In genomic region chr3:105893941-105894391, GRCm38 (mm10) we compare ENCODE assay signal across 9 mouse cellular contexts. TPM values are rescaled to one million over a fixed set of nuclear protein-coding genes. Genes with fewer than 3 reads are reported as not detected.
A peak's percentile ranks its signal among the peaks of the same experiment; 100 is the strongest.
DNase-seq lines count a peak whose midpoint lies in the region; ATAC-seq lines count a peak whose summit lies in the region.
"Had no signal": no experiment of that assay in that cellular context is flagged by ENCODE, and none has a peak within 500 bp of the region (broad histone marks: within the 10 kb centered on the region; RNA-seq: fewer than 3 reads in every experiment).

No protein-coding gene starts in this region.

- no peaks in the 10 kb centered on the region for H3K9me3 ChIP-seq in midbrain, embryonic 14.5 days (ENCODE audit: control insufficient read depth, low read length)
- no peaks in the 10 kb centered on the region for H3K9me3 ChIP-seq in midbrain, embryonic 13.5 days
- no peaks in the 10 kb centered on the region for H3K9me3 ChIP-seq in heart, embryonic 10.5 days
- no peaks in the 10 kb centered on the region for H3K9me3 ChIP-seq in limb, embryonic 10.5 days (replicated peaks)
- no peaks in the 10 kb centered on the region for H3K9me3 ChIP-seq in stomach, embryonic 15.5 days
- no peaks in the 10 kb centered on the region for H3K9me3 ChIP-seq in forebrain, embryonic 12.5 days

- 0 out of 2 replicates have a peak, but pooled peaks have one; percentile 27 for ATAC-seq in midbrain, embryonic 14.5 days (ENCODE audit: low FRiP score, low TSS enrichment)
- ATAC-seq in midbrain, embryonic 13.5 days, result no peak
- no peak for ATAC-seq in stomach, embryonic 15.5 days (ENCODE audit: insufficient read depth, low FRiP score, low read depth)
- no peak for ATAC-seq in forebrain, embryonic 12.5 days (ENCODE audit: low FRiP score)

- no peaks in the 10 kb centered on the region for H3K36me3 ChIP-seq in midbrain, embryonic 14.5 days (ENCODE audit: control insufficient read depth, insufficient read depth, low read length)
- no peaks in the 10 kb centered on the region for H3K36me3 ChIP-seq in midbrain, embryonic 13.5 days
- no peaks in the 10 kb centered on the region for H3K36me3 ChIP-seq in heart, embryonic 10.5 days
- no peaks in the 10 kb centered on the region for H3K36me3 ChIP-seq in limb, embryonic 10.5 days
- H3K36me3 ChIP-seq in stomach, embryonic 15.5 days, result no peaks in the 10 kb centered on the region
- no peaks in the 10 kb centered on the region for H3K36me3 ChIP-seq in forebrain, embryonic 12.5 days (replicated peaks)

- H3K9ac ChIP-seq in midbrain, embryonic 14.5 days (replicated peaks; ENCODE audit: low read length), result no peak overlapping the region
- H3K9ac ChIP-seq in midbrain, embryonic 13.5 days (replicated peaks), result no peak overlapping the region
- H3K9ac ChIP-seq in stomach, embryonic 15.5 days, result no peak overlapping the region
- no peak overlapping the region for H3K9ac ChIP-seq in forebrain, embryonic 12.5 days

- no peak overlapping the region for H3K4me2 ChIP-seq in midbrain, embryonic 14.5 days (ENCODE audit: low read length)
- no peak overlapping the region for H3K4me2 ChIP-seq in midbrain, embryonic 13.5 days (replicated peaks)
- H3K4me2 ChIP-seq in stomach, embryonic 15.5 days, result no peak overlapping the region
- H3K4me2 ChIP-seq in forebrain, embryonic 12.5 days, result no peak overlapping the region

- H3K4me3 ChIP-seq in midbrain, embryonic 14.5 days (replicated peaks; ENCODE audit: low read depth, low read length), result no peak overlapping the region
- no peak overlapping the region for H3K4me3 ChIP-seq in midbrain, embryonic 13.5 days (replicated peaks)
- H3K4me3 ChIP-seq in heart, embryonic 10.5 days, result no peak overlapping the region
- H3K4me3 ChIP-seq in limb, embryonic 10.5 days, result no peak overlapping the region
- no peak overlapping the region for H3K4me3 ChIP-seq in stomach, embryonic 15.5 days (replicated peaks)
- H3K4me3 ChIP-seq in forebrain, embryonic 12.5 days (replicated peaks), result no peak overlapping the region

- H3K27me3 ChIP-seq in midbrain, embryonic 14.5 days (ENCODE audit: control insufficient read depth, insufficient read depth, low read length), result no peaks in the 10 kb centered on the region
- no peaks in the 10 kb centered on the region for H3K27me3 ChIP-seq in midbrain, embryonic 13.5 days
- no peaks in the 10 kb centered on the region for H3K27me3 ChIP-seq in heart, embryonic 10.5 days (ENCODE audit: insufficient read depth, poor library complexity, severe bottlenecking)
- H3K27me3 ChIP-seq in limb, embryonic 10.5 days (ENCODE audit: low read depth, poor library complexity, severe bottlenecking), result no peaks in the 10 kb centered on the region
- no peaks in the 10 kb centered on the region for H3K27me3 ChIP-seq in stomach, embryonic 15.5 days (replicated peaks)
- 0 out of 2 replicates have a peak, but pooled peaks cover 3% of the 10 kb centered on the region for H3K27me3 ChIP-seq in forebrain, embryonic 12.5 days

- no peak overlapping the region for H3K27ac ChIP-seq in midbrain, embryonic 14.5 days (replicated peaks; ENCODE audit: low read depth, low read length)
- H3K27ac ChIP-seq in midbrain, embryonic 13.5 days, result no peak overlapping the region
- peak overlapping the region; percentile 77; the same call in 1 of the 2 replicates for H3K27ac ChIP-seq in heart, embryonic 10.5 days
- H3K27ac ChIP-seq in limb, embryonic 10.5 days, result peak overlapping the region; percentile 69
- peak overlapping the region; percentile 82 for H3K27ac ChIP-seq in stomach, embryonic 15.5 days
- H3K27ac ChIP-seq in forebrain, embryonic 12.5 days, result no peak overlapping the region

- WGBS in midbrain, embryonic 14.5 days, result 72% methylated on average over 6 of the region's 6 CpGs
- WGBS in midbrain, embryonic 13.5 days, result 78% methylated on average over 6 of the region's 6 CpGs
- WGBS in heart, embryonic 10.5 days, result 46% methylated on average over 6 of the region's 6 CpGs
- 32% methylated on average over 6 of the region's 6 CpGs for WGBS in limb, embryonic 10.5 days
- 52% methylated on average over 6 of the region's 6 CpGs for WGBS in stomach, embryonic 15.5 days
- WGBS in forebrain, embryonic 12.5 days, result 79% methylated on average over 6 of the region's 6 CpGs

- H3K4me1 ChIP-seq in midbrain, embryonic 14.5 days (ENCODE audit: control insufficient read depth, insufficient read depth, low read length), result no peaks in the 10 kb centered on the region
- H3K4me1 ChIP-seq in midbrain, embryonic 13.5 days (replicated peaks), result no peaks in the 10 kb centered on the region
- H3K4me1 ChIP-seq in heart, embryonic 10.5 days, result peaks cover 46% of the 10 kb centered on the region
- peaks cover 42% of the 10 kb centered on the region for H3K4me1 ChIP-seq in limb, embryonic 10.5 days
- H3K4me1 ChIP-seq in stomach, embryonic 15.5 days, result peaks cover 20% of the 10 kb centered on the region
- peaks cover 6% of the 10 kb centered on the region; the same call in 1 of the 2 replicates for H3K4me1 ChIP-seq in forebrain, embryonic 12.5 days

- no peak for DNase-seq in midbrain, embryonic 14.5 days
- peak; percentile 56 for DNase-seq in adrenal gland, postnatal 14 days
- DNase-seq in heart, embryonic 10.5 days (ENCODE audit: low spot score), result peak; percentile 77
- peak; percentile 59 for DNase-seq in limb, embryonic 10.5 days (ENCODE audit: low spot score)
- DNase-seq in retina, postnatal 1 day, result no peak

RNA-seq across cellular contexts. Expression of gene Tmigd3, which starts 23.3 kb away (rescaled TPM):
- not detected in 2 replicates for polyA plus RNA-seq in midbrain, embryonic 14.5 days (2014; fragmentation: Nextera tagmentation; extraction: Ambion mirVana)
- polyA plus RNA-seq in midbrain, embryonic 13.5 days (2015; fragmentation: Nextera tagmentation; extraction: Ambion mirVana), result not detected in 2 replicates
- 0.38 TPM in 1 of 2 replicates, not detected in the other for total RNA-seq in adrenal gland, postnatal 14 days (2021)
- 0.70 and 0.73 TPM in 2 replicates for polyA plus RNA-seq in heart, embryonic 10.5 days (2016; fragmentation: Nextera tagmentation; extraction: Ambion mirVana)
- polyA plus RNA-seq in limb, embryonic 10.5 days (2016; fragmentation: Nextera tagmentation; extraction: Ambion mirVana), result 0.30 TPM in 1 of 2 replicates, not detected in the other
- 0.45 and 0.46 TPM in 2 replicates for polyA plus RNA-seq in stomach, embryonic 15.5 days (2015; fragmentation: Nextera tagmentation; extraction: Ambion mirVana)
- not detected in 2 replicates for polyA plus RNA-seq in forebrain, embryonic 12.5 days (2016; fragmentation: Nextera tagmentation; extraction: Ambion mirVana)
- polyA plus RNA-seq: neural tube, embryonic 11.5 days had no signal

RNA-seq across cellular contexts. Expression of gene Adora3, which starts 23.3 kb away (rescaled TPM):
- polyA plus RNA-seq in midbrain, embryonic 14.5 days (2014; fragmentation: Nextera tagmentation; extraction: Ambion mirVana), result not detected in 2 replicates
- 0.24 TPM in 1 of 2 replicates, not detected in the other for polyA plus RNA-seq in midbrain, embryonic 13.5 days (2015; fragmentation: Nextera tagmentation; extraction: Ambion mirVana)
- total RNA-seq in adrenal gland, postnatal 14 days (2021), result 0.33 TPM in 1 of 2 replicates, not detected in the other
- polyA plus RNA-seq in heart, embryonic 10.5 days (2016; fragmentation: Nextera tagmentation; extraction: Ambion mirVana), result not detected in 2 replicates
- 0.25 TPM in 1 of 2 replicates, not detected in the other for polyA plus RNA-seq in limb, embryonic 10.5 days (2016; fragmentation: Nextera tagmentation; extraction: Ambion mirVana)
- 0.71 and 0.82 TPM in 2 replicates for polyA plus RNA-seq in stomach, embryonic 15.5 days (2015; fragmentation: Nextera tagmentation; extraction: Ambion mirVana)
- polyA plus RNA-seq in forebrain, embryonic 12.5 days (2016; fragmentation: Nextera tagmentation; extraction: Ambion mirVana), result 0.15 TPM in 1 of 2 replicates, not detected in the other

RNA-seq across cellular contexts. Expression of gene I830077J02Rik, which starts 38.5 kb away (rescaled TPM):
- 0.11 and 0.45 TPM in 2 replicates for polyA plus RNA-seq in midbrain, embryonic 14.5 days (2014; fragmentation: Nextera tagmentation; extraction: Ambion mirVana)
- 0.39 and 0.41 TPM in 2 replicates for polyA plus RNA-seq in midbrain, embryonic 13.5 days (2015; fragmentation: Nextera tagmentation; extraction: Ambion mirVana)
- total RNA-seq in adrenal gland, postnatal 14 days (2021), result 1.5 and 1.9 TPM in 2 replicates
- polyA plus RNA-seq in heart, embryonic 10.5 days (2016; fragmentation: Nextera tagmentation; extraction: Ambion mirVana), result 2.0 and 3.4 TPM in 2 replicates
- polyA plus RNA-seq in limb, embryonic 10.5 days (2016; fragmentation: Nextera tagmentation; extraction: Ambion mirVana), result 0.41 and 0.54 TPM in 2 replicates
- 1.4 and 2.1 TPM in 2 replicates for polyA plus RNA-seq in stomach, embryonic 15.5 days (2015; fragmentation: Nextera tagmentation; extraction: Ambion mirVana)
- polyA plus RNA-seq in forebrain, embryonic 12.5 days (2016; fragmentation: Nextera tagmentation; extraction: Ambion mirVana), result 0.14 and 0.45 TPM in 2 replicates

Comparison
In these comparisons a context has a peak if more than half of its experiments do, and no peak if none do; other contexts are left out.
1. DNase-seq: peak in adrenal gland, postnatal 14 days (single experiment), heart, embryonic 10.5 days (single experiment) and limb, embryonic 10.5 days (single experiment); none in midbrain, embryonic 14.5 days (single experiment) and retina, postnatal 1 day (single experiment).
2. H3K27ac ChIP-seq: peak in heart, embryonic 10.5 days (single experiment), limb, embryonic 10.5 days (single experiment) and stomach, embryonic 15.5 days (single experiment); none in midbrain, embryonic 14.5 days (single experiment), midbrain, embryonic 13.5 days (single experiment) and forebrain, embryonic 12.5 days (single experiment).